Mouse (Mus musculus) induced T-regulatory cell, adult 2 months (primary cell): ENCODE measurements around the gene Ubac2.
A peak's percentile ranks its signal among the peaks of the same experiment; 100 is the strongest.

ENCODE experiments used
- DNase-seq: peaks from one replicate; pipeline ENCODE4 v3.0.0-alpha.2; 2012; ENCODE audit warnings: low read depth

The Ubac2 gene

GRCm38 (mm10) chr14:122008261-122008660 is 129.8 kb downstream of the Ubac2 start:
- no peak for DNase-seq

GRCm38 (mm10) chr14:122009502-122009901 is 131.1 kb downstream of the Ubac2 start:
- DNase-seq: peak; percentile 87

- no peak for DNase-seq
Observed at GRCm38 (mm10) chr14:122010301-122010700, 131.9 kb downstream of the Ubac2 start.

GRCm38 (mm10) chr14:122011768-122012167 is 133.3 kb downstream of the Ubac2 start:
- DNase-seq: peak; percentile 69

- no peak for DNase-seq
Observed at GRCm38 (mm10) chr14:122012193-122012592, 133.8 kb downstream of the Ubac2 start.

GRCm38 (mm10) chr14:122012814-122013213 is 134.4 kb downstream of the Ubac2 start:
- no peak for DNase-seq

- DNase-seq: peak; percentile 66
Observed at GRCm38 (mm10) chr14:122013417-122013951, 135.1 kb downstream of the Ubac2 start.

- DNase-seq: no peak
Observed at GRCm38 (mm10) chr14:122017958-122018357, 139.5 kb downstream of the Ubac2 start.

- DNase-seq: no peak
Observed at GRCm38 (mm10) chr14:122019389-122019788, 141.0 kb downstream of the Ubac2 start.

GRCm38 (mm10) chr14:122020567-122020966 is 142.1 kb downstream of the Ubac2 start:
- no peak for DNase-seq

GRCm38 (mm10) chr14:122023054-122023453 is 144.6 kb downstream of the Ubac2 start:
- DNase-seq: no peak

- DNase-seq: no peak
Observed at GRCm38 (mm10) chr14:122023928-122024327, 145.5 kb downstream of the Ubac2 start.

GRCm38 (mm10) chr14:122028926-122029745 is 150.7 kb downstream of the Ubac2 start:
- peak; percentile 59 for DNase-seq

- no peak for DNase-seq
Observed at GRCm38 (mm10) chr14:122029851-122030250, 151.4 kb downstream of the Ubac2 start.

GRCm38 (mm10) chr14:122032045-122032444 is 153.6 kb downstream of the Ubac2 start:
- DNase-seq: no peak

- DNase-seq: no peak
Observed at GRCm38 (mm10) chr14:122034451-122034850, 156.0 kb downstream of the Ubac2 start, which contains the start of gene Timm8a2. Gene Timm8a2, plus strand, starts transcription at chr14:122034674.

GRCm38 (mm10) chr14:122035181-122035580 is 156.8 kb downstream of the Ubac2 start:
- no peak for DNase-seq

- peak; percentile 76 for DNase-seq
Observed at GRCm38 (mm10) chr14:122035860-122036259, 157.4 kb downstream of the Ubac2 start.

GRCm38 (mm10) chr14:122038874-122039647 is 160.6 kb downstream of the Ubac2 start:
- no peak for DNase-seq

GRCm38 (mm10) chr14:122041413-122041825 is 163.0 kb downstream of the Ubac2 start:
- peak; percentile 63 for DNase-seq

- DNase-seq: peak; percentile 55
Observed at GRCm38 (mm10) chr14:122042142-122042694, 163.8 kb downstream of the Ubac2 start.

GRCm38 (mm10) chr14:122047784-122048183 is 169.4 kb downstream of the Ubac2 start:
- no peak for DNase-seq
